Mouse (Mus musculus) embryo, embryonic 11 days (tissue): ENCODE data around the gene St7.
"Not testable (repeated sequence)": the region's sequence is repeated elsewhere in the genome, so short reads cannot be mapped to it uniquely, and the experiment has no call there.

Experiments used
- DNase-seq: peaks from one replicate; pipeline ENCODE4 v3.0.0-alpha.2; 2015

The St7 gene

GRCm38 (mm10) chr6:17692647-17693046 lies at the start of gene St7:
St7 (plus strand) TSS chr6:17692933.
- DNase-seq: no peak

- no peak for DNase-seq
These were observed 46.6 kb upstream of the St7 start for GRCm38 (mm10) chr6:17646107-17646506.

- DNase-seq: no peak
These were observed 40.6 kb upstream of the St7 start for GRCm38 (mm10) chr6:17652132-17652531.

- DNase-seq: no peak
These were observed 37.7 kb upstream of the St7 start for GRCm38 (mm10) chr6:17655080-17655479.

GRCm38 (mm10) chr6:17657308-17657707 lies 35.4 kb upstream of the St7 start:
- DNase-seq: no peak

GRCm38 (mm10) chr6:17665348-17665747 lies 27.4 kb upstream of the St7 start:
- DNase-seq: no peak

GRCm38 (mm10) chr6:17666024-17666423 lies 26.7 kb upstream of the St7 start:
- DNase-seq: no peak

- DNase-seq: no peak
These were observed 24.9 kb upstream of the St7 start for GRCm38 (mm10) chr6:17667813-17668212.

- DNase-seq: no peak
These were observed 24.4 kb upstream of the St7 start for GRCm38 (mm10) chr6:17668334-17668733.

GRCm38 (mm10) chr6:17669826-17670225 lies 22.9 kb upstream of the St7 start:
- no peak for DNase-seq

GRCm38 (mm10) chr6:17675019-17675756 lies 17.5 kb upstream of the St7 start:
- DNase-seq: peak; percentile 78

- no peak for DNase-seq
These were observed 15.7 kb upstream of the St7 start for GRCm38 (mm10) chr6:17677008-17677407.

- no peak for DNase-seq
These were observed 12.3 kb upstream of the St7 start for GRCm38 (mm10) chr6:17680266-17680925.

- no peak for DNase-seq
These were observed 10.9 kb upstream of the St7 start for GRCm38 (mm10) chr6:17681810-17682209.

GRCm38 (mm10) chr6:17688676-17689075 lies 4.1 kb upstream of the St7 start:
- no peak for DNase-seq

- peak; percentile 80 for DNase-seq
These were observed 1.2 kb downstream of the St7 start for GRCm38 (mm10) chr6:17693726-17694549.

- peak; percentile 80 for DNase-seq
These were observed 1.8 kb downstream of the St7 start for GRCm38 (mm10) chr6:17694550-17694951.

GRCm38 (mm10) chr6:17696321-17696734 lies 3.6 kb downstream of the St7 start:
- DNase-seq: peak; percentile 71

GRCm38 (mm10) chr6:17700936-17701612 lies 8.3 kb downstream of the St7 start:
- DNase-seq: no peak

GRCm38 (mm10) chr6:17704038-17704437 lies 11.3 kb downstream of the St7 start:
- DNase-seq: not testable (repeated sequence)

GRCm38 (mm10) chr6:17705973-17706372 lies 13.2 kb downstream of the St7 start:
- no peak for DNase-seq

- no peak for DNase-seq
These were observed 26.2 kb downstream of the St7 start for GRCm38 (mm10) chr6:17718978-17719377.

GRCm38 (mm10) chr6:17719423-17719822 lies 26.7 kb downstream of the St7 start:
- DNase-seq: no peak
